Mouse (Mus musculus) retina, postnatal 1 day (tissue): ENCODE measurements around the gene Etaa1.
"Not testable (repeated sequence)": the region's sequence is repeated elsewhere in the genome, so short reads cannot be mapped to it uniquely, and the experiment has no call there.

Experiments used
- DNase-seq: peaks from one replicate; pipeline ENCODE4 v3.0.0-alpha.2; 2012

The Etaa1 gene

GRCm38 (mm10) chr11:17953231-17954134 lies at the start of gene Etaa1:
Etaa1 (minus strand) TSS chr11:17953875.
- DNase-seq, result peak; percentile 97

GRCm38 (mm10) chr11:17994151-17994550 lies 40.5 kb upstream of the Etaa1 start:
- DNase-seq, result no peak

- no peak for DNase-seq
These were observed 38.6 kb upstream of the Etaa1 start for GRCm38 (mm10) chr11:17992311-17992710.

GRCm38 (mm10) chr11:17983331-17983730 lies 29.7 kb upstream of the Etaa1 start:
- DNase-seq, result no peak

- no peak for DNase-seq
These were observed 27.6 kb upstream of the Etaa1 start for GRCm38 (mm10) chr11:17981246-17981645.

GRCm38 (mm10) chr11:17975581-17975980 lies 21.9 kb upstream of the Etaa1 start:
- no peak for DNase-seq

- DNase-seq, result no peak
These were observed 884 bp downstream of the Etaa1 start for GRCm38 (mm10) chr11:17952791-17953190.

GRCm38 (mm10) chr11:17951336-17951735 lies 2.3 kb downstream of the Etaa1 start:
- DNase-seq, result no peak

GRCm38 (mm10) chr11:17939168-17939567 lies 14.5 kb downstream of the Etaa1 start:
- DNase-seq, result no peak

GRCm38 (mm10) chr11:17937931-17938330 lies 15.7 kb downstream of the Etaa1 start:
- DNase-seq, result no peak

GRCm38 (mm10) chr11:17917905-17918304 lies 35.8 kb downstream of the Etaa1 start:
- no peak for DNase-seq

GRCm38 (mm10) chr11:17917101-17917500 lies 36.6 kb downstream of the Etaa1 start:
- DNase-seq, result no peak

- DNase-seq, result no peak
These were observed 37.2 kb downstream of the Etaa1 start for GRCm38 (mm10) chr11:17916486-17916885.

- DNase-seq, result not testable (repeated sequence)
These were observed 52.7 kb downstream of the Etaa1 start for GRCm38 (mm10) chr11:17900996-17901395.
